Mouse (Mus musculus): ENCODE data around the gene Fastk.

GRCm38 (mm10) chr5:24475476-24476241, 30.6 kb upstream of the Fastk start:
- TF ChIP-seq CTCF (IDR thresholded peaks at IDR 0.05; ENCODE audit: low read depth) = no peak
- no peak for TF ChIP-seq EP300 (IDR thresholded peaks at IDR 0.05; ENCODE audit: low read depth)

All from heart, postnatal 0 days (tissue).